9 mouse cellular contexts compared by ENCODE assay signal in genomic region chr2:73592231-73593100, GRCm38 (mm10). TPM values are rescaled to one million over a fixed set of nuclear protein-coding genes. Genes with fewer than 3 reads are reported as not detected.
DNase-seq lines count a peak whose midpoint lies in the region; ATAC-seq and TF ChIP-seq lines count a peak whose summit lies in the region.
"Had no signal": no experiment of that assay in that cellular context is flagged by ENCODE, and none has a peak within 500 bp of the region (broad histone marks: within the 10 kb centered on the region; RNA-seq: fewer than 3 reads in every experiment).

No protein-coding gene starts in this region.

- H3K4me1 ChIP-seq in intestine, embryonic 14.5 days (replicated peaks; ENCODE audit: control insufficient read depth, insufficient read depth, low read length): peaks cover 38% of the 10 kb centered on the region
- peaks cover 8% of the 10 kb centered on the region; the same call in 1 of the 2 replicates for H3K4me1 ChIP-seq in stomach, postnatal 0 days (replicated peaks; ENCODE audit: control insufficient read depth, insufficient read depth)

- no peaks in the 10 kb centered on the region for H3K27me3 ChIP-seq in intestine, embryonic 14.5 days (replicated peaks; ENCODE audit: control insufficient read depth, insufficient read depth, low read length)
- no peaks in the 10 kb centered on the region for H3K27me3 ChIP-seq in stomach, postnatal 0 days (ENCODE audit: control insufficient read depth, insufficient read depth, low read length)
- H3K27me3 ChIP-seq: embryonic facial prominence, embryonic 13.5 days had no signal

- no peak for ATAC-seq in intestine, embryonic 14.5 days (replicated peaks; ENCODE audit: low FRiP score, low TSS enrichment, low read depth)
- ATAC-seq in stomach, postnatal 0 days (ENCODE audit: low FRiP score, low TSS enrichment): no peak; the same call in 1 of the 2 replicates

- DNase-seq in adrenal gland, postnatal 10 days: peak; percentile 39
- DNase-seq in adrenal gland, adult 8-10 months: no peak
- DNase-seq in gastrocnemius, adult 18-20 months (ENCODE audit: low spot score): peak; percentile 58
- no peak for DNase-seq in intestine, embryonic 14.5 days (ENCODE audit: low spot score)
- peak; percentile 78 to 79 for DNase-seq in left cerebral cortex, postnatal 36 days (ENCODE audit: low spot score in 2 of 2)
- no peak for DNase-seq in stomach, postnatal 0 days (ENCODE audit: low spot score)
- DNase-seq in cerebellum, adult 11-12 months: no peak
- no peak for DNase-seq in spleen, postnatal 4 days (ENCODE audit: low spot score in 2 of 2)

- WGBS in intestine, embryonic 14.5 days: 57% methylated on average over 14 of the region's 14 CpGs
- 52% methylated on average over 14 of the region's 14 CpGs for WGBS in stomach, postnatal 0 days

- intact Hi-C loops in left cerebral cortex, postnatal 36 days (cut with DNase I): loop anchor here (5.0 kb wide), 1 partner anchor 100 kb away; no protein-coding TSS in a partner anchor

- H3K36me3 ChIP-seq in intestine, embryonic 14.5 days (ENCODE audit: control insufficient read depth, insufficient read depth, low read length): no peaks in the 10 kb centered on the region
- H3K36me3 ChIP-seq in stomach, postnatal 0 days (ENCODE audit: control insufficient read depth, insufficient read depth, low read length): no peaks in the 10 kb centered on the region
- H3K36me3 ChIP-seq: embryonic facial prominence, embryonic 13.5 days had no signal

- no peaks in the 10 kb centered on the region for H3K9me3 ChIP-seq in intestine, embryonic 14.5 days (ENCODE audit: control insufficient read depth, low read length)
- no peaks in the 10 kb centered on the region for H3K9me3 ChIP-seq in stomach, postnatal 0 days (ENCODE audit: control insufficient read depth, low read length)
- H3K9me3 ChIP-seq: embryonic facial prominence, embryonic 13.5 days had no signal

- peak overlapping the region; percentile 52 for H3K27ac ChIP-seq in intestine, embryonic 14.5 days (ENCODE audit: low read depth)
- H3K27ac ChIP-seq in stomach, postnatal 0 days (replicated peaks): peak overlapping the region; percentile 82
- H3K27ac ChIP-seq: embryonic facial prominence, embryonic 13.5 days had no signal

- no peak for TF ChIP-seq CTCF in stomach, postnatal 0 days (IDR thresholded peaks at IDR 0.05; ENCODE audit: low read depth)

- H3K4me2 ChIP-seq in intestine, embryonic 14.5 days (ENCODE audit: low read length): peak overlapping the region; percentile 14; the same call in 1 of the 2 replicates
- peak overlapping the region; percentile 12; the same call in 1 of the 2 replicates for H3K4me2 ChIP-seq in stomach, postnatal 0 days (replicated peaks; ENCODE audit: low read depth)
- H3K4me2 ChIP-seq: embryonic facial prominence, embryonic 13.5 days had no signal

- H3K4me3 ChIP-seq in intestine, embryonic 14.5 days (ENCODE audit: low read depth, low read length): no peak overlapping the region
- no peak overlapping the region for H3K4me3 ChIP-seq in stomach, postnatal 0 days (ENCODE audit: low read depth, low read length)
- H3K4me3 ChIP-seq: embryonic facial prominence, embryonic 13.5 days had no signal

- H3K9ac ChIP-seq in intestine, embryonic 14.5 days (ENCODE audit: low read length): no peak overlapping the region
- H3K9ac ChIP-seq in stomach, postnatal 0 days (ENCODE audit: low read length): no peak overlapping the region
- H3K9ac ChIP-seq: embryonic facial prominence, embryonic 13.5 days had no signal

- no peak for TF ChIP-seq EP300 in stomach, postnatal 0 days (optimal IDR thresholded peaks at IDR 0.05)

RNA-seq across cellular contexts. Expression of gene Chrna1, which starts 12.3 kb away (rescaled TPM):
- total RNA-seq in adrenal gland, postnatal 10 days (2021): 1 to 10 TPM in 1 of 2 experiments, under 1 TPM in 1; 0.39 to 1.6 TPM
- total RNA-seq in adrenal gland, adult 8-10 months (2022): under 1 TPM in 3 of 4 experiments, not detected in 1; 0.05 to 0.09 (median 0.06) TPM
- 1 to 10 TPM; 6.0 to 6.1 TPM for total RNA-seq in gastrocnemius, adult 18-20 months (2021)
- 0.08 and 0.20 TPM in 2 replicates for polyA plus RNA-seq in intestine, embryonic 14.5 days (2014; fragmentation: Nextera tagmentation; extraction: Ambion mirVana)
- total RNA-seq in left cerebral cortex, postnatal 36 days (2021): under 1 TPM; 0.09 to 0.10 TPM
- polyA plus RNA-seq in stomach, postnatal 0 days (2015; fragmentation: Nextera tagmentation; extraction: Ambion mirVana): 0.36 and 0.59 TPM in 2 replicates

Comparison
In these comparisons a context has a peak if more than half of its experiments do, and no peak if none do; other contexts are left out.
1. DNase-seq: peak in adrenal gland, postnatal 10 days (single experiment), gastrocnemius, adult 18-20 months (single experiment) and left cerebral cortex, postnatal 36 days (2 of 2); none in adrenal gland, adult 8-10 months (single experiment), intestine, embryonic 14.5 days (single experiment), stomach, postnatal 0 days (single experiment), cerebellum, adult 11-12 months (single experiment) and spleen, postnatal 4 days (0 of 2).